Mouse (Mus musculus) MEL (cell line): ENCODE results near the gene H2-Q6.

ENCODE experiments used
- CTCF ChIP-seq, 3 experiments: IDR thresholded peaks in 2 of 3; conservative IDR thresholded peaks in 1 of 3; 2 replicates each; pipeline ENCODE4 v1.5.1; 2011 to 2012; ENCODE audit warnings: low read length in 3 of 3, low read depth in 2 of 3, mild to moderate bottlenecking in 2 of 3, improper control_type of control experiment in 1 of 3, inconsistent platforms in 1 of 3, mixed read lengths in 1 of 3, moderate library complexity in 1 of 3; ENCODE audit not compliant: control insufficient read depth in 1 of 3, insufficient read depth in 1 of 3, poor library complexity in 1 of 3, severe bottlenecking in 1 of 3
- MAFK ChIP-seq: IDR thresholded peaks from 2 replicates; pipeline ENCODE4 v1.6.1; 2011; ENCODE audit warnings: low read depth, mild to moderate bottlenecking, low read length, improper control_type of control experiment, borderline replicate concordance
- MAX ChIP-seq: IDR thresholded peaks from 2 replicates; pipeline ENCODE4 v1.6.1; 2011; ENCODE audit warnings: low read length, improper control_type of control experiment
- MAZ ChIP-seq: IDR thresholded peaks from 2 replicates; pipeline ENCODE4 v1.6.1; 2012; ENCODE audit warnings: low read depth, mild to moderate bottlenecking, inconsistent platforms, low read length, improper control_type of control experiment
- NRF1 ChIP-seq: IDR thresholded peaks from 2 replicates; pipeline ENCODE4 v1.6.1; 2014; ENCODE audit warnings: low read depth, mild to moderate bottlenecking, inconsistent platforms, low read length, improper control_type of control experiment, moderate library complexity; ENCODE audit not compliant: poor library complexity, insufficient read depth, severe bottlenecking
- POLR2A ChIP-seq, 2 experiments: IDR thresholded peaks; 2 replicates each; pipeline ENCODE4 v1.6.1; 2011 to 2012; ENCODE audit warnings: low read length in 2 of 2, mild to moderate bottlenecking in 2 of 2, control low read depth in 1 of 2, improper control_type of control experiment in 1 of 2, low read depth in 1 of 2, moderate library complexity in 1 of 2; ENCODE audit not compliant: control insufficient read depth in 1 of 2, insufficient read depth in 1 of 2, poor library complexity in 1 of 2
- POLR2AphosphoS2 ChIP-seq: IDR thresholded peaks from 2 replicates; pipeline ENCODE4 v1.6.1; 2011; ENCODE audit warnings: low read length, improper control_type of control experiment
- POLR2AphosphoS5 ChIP-seq: IDR thresholded peaks from 2 replicates; pipeline ENCODE4 v1.6.1; 2012; ENCODE audit warnings: low read depth, borderline replicate concordance, mild to moderate bottlenecking, inconsistent platforms, low read length, moderate library complexity, mixed read lengths
- TCF12 ChIP-seq: IDR thresholded peaks from 2 replicates; pipeline ENCODE4 v1.6.1; 2014; ENCODE audit warnings: low read depth, mild to moderate bottlenecking, inconsistent platforms, low read length, improper control_type of control experiment, moderate library complexity
- USF1 ChIP-seq: IDR thresholded peaks from 2 replicates; pipeline ENCODE4 v1.6.1; 2014; ENCODE audit warnings: low read depth, mild to moderate bottlenecking, inconsistent platforms, low read length, improper control_type of control experiment, moderate library complexity

DNA sequence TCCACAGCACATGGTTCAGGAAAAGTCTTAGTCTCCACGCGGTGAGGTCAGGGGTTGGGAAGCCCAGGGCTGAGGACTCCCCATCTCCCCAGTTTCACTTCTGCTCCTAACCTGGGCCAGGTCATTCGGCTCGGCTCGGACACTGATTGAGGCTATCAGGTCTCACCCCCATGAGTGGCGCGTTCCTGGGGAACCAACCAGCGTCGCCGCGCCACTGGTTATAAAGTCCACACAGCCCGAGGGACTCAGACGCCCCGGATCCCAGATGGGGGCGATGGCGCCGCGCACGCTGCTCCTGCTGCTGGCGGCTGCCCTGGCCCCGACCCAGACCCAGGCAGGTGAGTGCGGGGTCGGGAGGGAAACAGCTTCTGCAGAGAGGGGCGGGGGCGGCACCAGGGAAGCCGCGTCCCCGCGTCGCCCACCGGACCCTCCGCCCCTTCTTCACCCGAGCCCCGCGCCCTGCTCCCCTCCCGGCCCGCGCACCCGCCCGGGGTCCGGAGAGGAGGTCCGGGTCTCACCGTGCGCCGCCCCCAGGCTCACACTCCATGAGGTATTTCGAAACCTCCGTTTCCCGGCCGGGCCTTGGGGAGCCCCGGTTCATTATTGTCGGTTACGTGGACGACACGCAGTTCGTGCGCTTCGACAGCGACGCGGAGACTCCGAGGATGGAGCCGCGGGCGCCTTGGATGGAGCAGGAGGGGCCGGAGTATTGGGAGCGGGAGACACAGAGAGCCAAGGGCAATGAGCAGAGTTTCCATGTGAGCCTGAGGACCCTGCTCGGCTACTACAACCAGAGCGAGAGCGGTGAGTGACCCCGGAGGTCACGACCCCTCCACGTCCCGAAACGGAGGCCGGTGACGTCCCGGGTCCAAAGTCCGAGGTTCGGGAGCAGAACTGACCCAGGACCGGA lies 45.4 kb downstream of the H2-Q6 start, which contains the start of gene H2-Q10:
- TF ChIP-seq POLR2AphosphoS2 (no peak), POLR2AphosphoS5 (no peak), CTCF (IDR thresholded peaks at IDR 0.05 in 2 of 3, conservative IDR thresholded peaks at IDR 0.05 in 1 of 3; ENCODE audit: control insufficient read depth in 1 of 3, insufficient read depth in 1 of 3, low read depth in 2 of 3, low read length in 3 of 3, poor library complexity in 1 of 3, severe bottlenecking in 1 of 3) (no peak), TCF12 (no peak), MAZ (no peak), POLR2A (IDR thresholded peaks at IDR 0.05; ENCODE audit: control insufficient read depth in 1 of 2, insufficient read depth in 1 of 2, low read depth in 1 of 2, low read length in 2 of 2, poor library complexity in 1 of 2) (no peak), NRF1 (no peak), MAFK (no peak), USF1 (no peak), MAX (no peak)
